Mouse (Mus musculus): ENCODE measurements around the gene Ip6k3. TPM values are rescaled to one million over a fixed set of nuclear protein-coding genes. Genes with fewer than 3 reads are reported as not detected.

Gene Ip6k3
- polyA plus RNA-seq, 1 experiment, result 0.17 TPM

- no peak for DNase-seq (ENCODE audit: low spot score)
These were observed 44.9 kb downstream of the Ip6k3 start for GRCm38 (mm10) chr17:27122701-27123100.

DNA sequence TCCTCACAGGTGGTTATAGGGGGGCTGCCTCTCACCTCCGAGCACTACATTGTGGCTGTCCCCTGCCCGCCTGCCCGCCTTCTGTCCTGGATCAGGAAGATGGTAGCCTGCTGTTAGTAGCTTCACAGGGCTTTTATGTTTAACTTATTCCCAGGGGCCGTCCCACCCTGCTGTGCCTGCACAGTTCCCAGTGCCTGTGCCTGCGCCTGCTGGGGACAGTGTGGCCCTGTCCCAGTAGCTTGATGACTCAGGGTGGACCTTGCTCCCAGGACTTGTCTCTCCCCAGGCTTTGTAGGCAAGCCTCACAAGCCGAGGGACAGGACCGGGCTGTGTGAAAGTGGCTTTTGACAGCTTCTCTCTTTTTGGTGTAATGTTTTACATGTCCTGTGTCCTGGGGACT lies 45.8 kb downstream of the Ip6k3 start:
- DNase-seq (ENCODE audit: low spot score), result no peak

GRCm38 (mm10) chr17:27121266-27121665 lies 46.3 kb downstream of the Ip6k3 start:
- DNase-seq (ENCODE audit: low spot score), result no peak

- no peak for DNase-seq (ENCODE audit: low spot score)
These were observed 47.0 kb downstream of the Ip6k3 start for GRCm38 (mm10) chr17:27120561-27121024.

- DNase-seq (ENCODE audit: low spot score), result no peak
These were observed 47.6 kb downstream of the Ip6k3 start for GRCm38 (mm10) chr17:27119954-27120353.

GRCm38 (mm10) chr17:27119540-27119895 lies 48.1 kb downstream of the Ip6k3 start:
- no peak for DNase-seq (ENCODE audit: low spot score)

GRCm38 (mm10) chr17:27118676-27119539 lies 48.7 kb downstream of the Ip6k3 start:
- no peak for DNase-seq (ENCODE audit: low spot score)

DNA sequence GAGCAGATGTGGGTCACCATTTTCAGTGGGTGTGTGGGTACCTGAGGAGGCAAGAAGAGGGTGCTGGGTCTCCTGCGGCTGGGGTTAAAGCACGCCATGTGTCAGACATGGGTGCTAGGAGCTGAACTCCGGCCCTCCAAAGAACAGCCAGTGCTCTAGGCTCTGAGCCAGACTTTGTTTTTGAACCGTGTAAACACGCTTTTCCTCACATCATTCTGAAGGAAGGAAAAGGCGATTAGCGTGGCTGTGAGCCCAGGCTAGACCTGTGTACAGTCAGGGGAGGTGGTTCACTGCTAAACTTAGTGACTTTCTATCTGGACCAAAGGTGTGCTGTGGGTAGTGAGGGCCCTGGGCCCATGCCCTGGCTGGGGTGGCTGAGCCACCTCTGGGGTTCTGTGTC lies 57.5 kb downstream of the Ip6k3 start:
- no peak for DNase-seq (ENCODE audit: low spot score)

DNA sequence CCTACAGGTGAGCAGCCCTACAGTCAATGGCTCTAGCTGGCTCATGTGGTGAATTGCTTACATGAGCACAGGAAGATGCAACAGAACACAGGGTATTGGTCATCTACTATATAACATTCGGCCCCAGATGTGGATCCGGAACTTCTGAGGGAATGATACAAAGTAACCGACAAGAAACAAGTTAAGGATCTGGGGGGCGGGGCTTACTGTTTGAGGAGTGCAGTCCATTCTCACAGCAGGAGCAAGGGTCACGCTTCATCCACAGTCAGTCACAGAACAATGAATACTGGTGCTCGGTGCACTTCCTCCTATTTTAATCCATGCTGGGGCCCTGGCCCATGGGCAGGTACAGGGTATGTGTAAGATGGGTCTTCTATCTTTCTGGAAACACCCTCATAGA lies 59.7 kb downstream of the Ip6k3 start:
- DNase-seq (ENCODE audit: low spot score), result no peak

DNA sequence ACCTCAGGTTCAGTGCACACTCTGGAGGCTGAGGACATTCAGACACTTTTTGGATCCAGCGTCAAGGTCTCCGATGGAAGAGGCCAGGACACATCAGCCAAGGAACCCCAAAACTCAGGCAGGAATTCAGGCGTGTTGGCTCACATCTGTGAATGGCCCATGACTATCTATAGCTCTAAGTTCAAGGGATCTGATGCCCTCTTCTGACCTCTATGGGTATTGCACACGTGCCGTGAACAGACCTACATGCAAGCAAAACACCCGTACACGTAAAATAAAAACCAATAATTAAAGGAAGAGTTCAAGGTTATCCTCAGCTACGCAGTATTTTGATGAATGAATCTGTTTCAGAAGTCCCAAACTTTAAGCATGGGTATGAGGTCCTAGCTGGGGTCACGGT lies 60.9 kb downstream of the Ip6k3 start:
- no peak for DNase-seq (ENCODE audit: low spot score)

DNA sequence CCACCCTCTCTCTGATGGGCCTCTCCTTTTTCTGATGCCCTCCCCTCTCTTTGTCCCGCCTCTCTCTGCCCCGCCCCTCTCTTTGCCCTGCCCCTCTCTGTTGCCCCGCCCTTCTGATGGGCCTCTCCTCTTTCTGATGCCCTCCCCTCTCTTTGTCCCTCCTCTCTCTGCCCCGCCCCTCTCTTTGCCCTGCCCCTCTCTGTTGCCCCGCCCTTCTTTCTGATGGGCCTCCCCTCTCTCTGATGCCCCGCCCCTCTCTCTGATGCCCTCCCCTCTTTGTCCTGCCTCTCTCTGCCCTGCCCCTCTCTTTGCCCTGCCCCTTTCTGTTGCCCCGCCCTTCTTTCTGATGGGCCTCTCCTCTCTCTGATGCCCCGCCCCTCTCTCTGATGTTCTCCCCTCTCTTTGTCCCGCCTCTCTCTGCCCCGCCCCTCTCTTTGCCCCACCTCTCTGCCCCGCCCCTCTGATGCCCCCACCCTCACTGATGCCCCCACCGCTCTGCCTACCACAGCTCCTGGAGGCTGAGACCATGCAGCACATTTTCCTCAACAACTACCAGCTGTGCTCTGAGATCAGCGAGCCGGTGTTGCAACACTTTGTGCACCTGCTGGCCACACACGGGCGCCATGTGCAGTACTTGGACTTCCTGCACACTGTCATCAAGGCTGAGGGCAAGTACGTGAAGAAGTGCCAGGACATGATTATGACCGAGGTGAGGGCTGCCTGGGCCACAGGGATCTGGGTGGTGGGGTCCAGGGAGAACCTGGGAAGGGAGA lies 61.7 kb downstream of the Ip6k3 start:
- DNase-seq (ENCODE audit: low spot score), result no peak

GRCm38 (mm10) chr17:27101675-27102074 lies 65.9 kb downstream of the Ip6k3 start:
- DNase-seq (ENCODE audit: low spot score), result no peak

GRCm38 (mm10) chr17:27095690-27096089 lies 71.9 kb downstream of the Ip6k3 start:
- DNase-seq (ENCODE audit: low spot score), result no peak

Other genes with a start within 250 kb of the Ip6k3 start
- 51.2 and 65.3 TPM in 2 replicates for gene Phf1, start 234.7 kb downstream of the Ip6k3 start, polyA plus RNA-seq (2012; rRNA removed)
- 122 and 145 TPM in 2 replicates for gene Cuta, start 228.2 kb downstream of the Ip6k3 start, polyA plus RNA-seq (2012; rRNA removed)
- 22.1 and 32.4 TPM in 2 replicates for gene Syngap1, start 226.5 kb downstream of the Ip6k3 start, polyA plus RNA-seq (2012; rRNA removed)
- 8.4 and 9.4 TPM in 2 replicates for gene Zbtb9, start 194.6 kb downstream of the Ip6k3 start, polyA plus RNA-seq (2012; rRNA removed)
- 34.8 and 36.8 TPM in 2 replicates for gene Bak1, start 138.8 kb downstream of the Ip6k3 start, polyA plus RNA-seq (2012; rRNA removed)
- gene Itpr3, start 110.5 kb downstream of the Ip6k3 start, polyA plus RNA-seq (2012; rRNA removed), result 9.5 and 17.8 TPM in 2 replicates
- 175 and 243 TPM in 2 replicates for gene Uqcc2, start 33.9 kb downstream of the Ip6k3 start, polyA plus RNA-seq (2012; rRNA removed)
- 58.8 and 65.6 TPM in 2 replicates for gene Lemd2, start 36.7 kb upstream of the Ip6k3 start, polyA plus RNA-seq (2012; rRNA removed)